Comparison of ENCODE assay signal across 9 mouse cellular contexts in genomic region chr2:5636801-5637742, GRCm38 (mm10).
A peak's percentile ranks its signal among the peaks of the same experiment; 100 is the strongest.
DNase-seq lines count a peak whose midpoint lies in the region; ATAC-seq and TF ChIP-seq lines count a peak whose summit lies in the region.
"Had no signal": no experiment of that assay in that cellular context is flagged by ENCODE, and none has a peak within 500 bp of the region (broad histone marks: within the 10 kb centered on the region; RNA-seq: fewer than 3 reads in every experiment).

No protein-coding gene starts in this region.

- no peak for DNase-seq in testis, postnatal 14 days (ENCODE audit: low spot score)
- peak; percentile 58 to 78 for DNase-seq in layer of hippocampus, adult 2 months (ENCODE audit: low spot score in 2 of 2)
- peak; percentile 68 for DNase-seq in skeletal muscle tissue, adult 2 months (ENCODE audit: low read depth, low spot score)
- no peak for DNase-seq in embryo, embryonic 11 days
- DNase-seq in spleen, postnatal 36 days (ENCODE audit: low spot score in 2 of 2), result no peak

- H3K4me3 ChIP-seq in forebrain, embryonic 13.5 days, result no peak overlapping the region
- no peak overlapping the region for H3K4me3 ChIP-seq in forebrain, embryonic 12.5 days (replicated peaks)
- peak overlapping the region; percentile 10 for H3K4me3 ChIP-seq in testis, adult 2 months (ENCODE audit: control insufficient read depth, low read depth, low read length)
- H3K4me3 ChIP-seq in layer of hippocampus, adult 2 months, result no peak overlapping the region
- H3K4me3 ChIP-seq: neural tube, embryonic 13.5 days had no signal

- H3K9me3 ChIP-seq in forebrain, embryonic 13.5 days (replicated peaks), result no peaks in the 10 kb centered on the region
- no peaks in the 10 kb centered on the region for H3K9me3 ChIP-seq in forebrain, embryonic 12.5 days
- H3K9me3 ChIP-seq: neural tube, embryonic 13.5 days had no signal

- no peak overlapping the region for H3K9ac ChIP-seq in forebrain, embryonic 13.5 days
- no peak overlapping the region for H3K9ac ChIP-seq in forebrain, embryonic 12.5 days
- H3K9ac ChIP-seq: neural tube, embryonic 13.5 days had no signal

- H3K27ac ChIP-seq in forebrain, embryonic 13.5 days, result no peak overlapping the region
- H3K27ac ChIP-seq in forebrain, embryonic 12.5 days, result no peak overlapping the region
- H3K27ac ChIP-seq in testis, adult 2 months (ENCODE audit: control insufficient read depth, insufficient read depth, low read depth, low read length), result no peak overlapping the region
- peak overlapping the region; percentile 68 for H3K27ac ChIP-seq in layer of hippocampus, adult 2 months
- H3K27ac ChIP-seq: neural tube, embryonic 13.5 days had no signal

- no peaks in the 10 kb centered on the region for H3K36me3 ChIP-seq in forebrain, embryonic 13.5 days (ENCODE audit: poor library complexity, severe bottlenecking)
- no peaks in the 10 kb centered on the region for H3K36me3 ChIP-seq in forebrain, embryonic 12.5 days (replicated peaks)
- H3K36me3 ChIP-seq in testis, adult 2 months (ENCODE audit: control insufficient read depth, insufficient read depth, low read length), result no peaks in the 10 kb centered on the region
- H3K36me3 ChIP-seq: neural tube, embryonic 13.5 days had no signal

- no peak overlapping the region for H3K4me2 ChIP-seq in forebrain, embryonic 13.5 days
- H3K4me2 ChIP-seq in forebrain, embryonic 12.5 days, result no peak overlapping the region
- H3K4me2 ChIP-seq: neural tube, embryonic 13.5 days had no signal

- WGBS in forebrain, embryonic 13.5 days, result 82% methylated on average over 14 of the region's 14 CpGs
- 90% methylated on average over 14 of the region's 14 CpGs for WGBS in forebrain, embryonic 12.5 days

- peak; percentile 78; the same call in 1 of the 2 replicates for ATAC-seq in forebrain, embryonic 13.5 days
- no peak for ATAC-seq in forebrain, embryonic 12.5 days (ENCODE audit: low FRiP score)

- no peak for TF ChIP-seq CTCF in testis, adult 2 months (IDR thresholded peaks at IDR 0.05; ENCODE audit: control insufficient read depth, insufficient read depth, insufficient replicate concordance, low read depth, low read length)
- no peak for TF ChIP-seq CTCF in layer of hippocampus, adult 2 months (conservative IDR thresholded peaks at IDR 0.05)

- H3K27me3 ChIP-seq in forebrain, embryonic 13.5 days, result no peaks in the 10 kb centered on the region
- H3K27me3 ChIP-seq in forebrain, embryonic 12.5 days, result no peaks in the 10 kb centered on the region
- H3K27me3 ChIP-seq in testis, adult 2 months (ENCODE audit: control insufficient read depth, insufficient read depth, low read length), result no peaks in the 10 kb centered on the region
- H3K27me3 ChIP-seq: neural tube, embryonic 13.5 days had no signal

- TF ChIP-seq POLR2A in testis, adult 2 months (IDR thresholded peaks at IDR 0.05; ENCODE audit: control insufficient read depth, low read depth, low read length), result no peak; the same call in 1 of the 2 replicates

- H3K4me1 ChIP-seq in forebrain, embryonic 13.5 days, result no peaks in the 10 kb centered on the region
- no peaks in the 10 kb centered on the region for H3K4me1 ChIP-seq in forebrain, embryonic 12.5 days
- H3K4me1 ChIP-seq in testis, adult 2 months (ENCODE audit: control insufficient read depth, insufficient read depth, low read length), result no peaks in the 10 kb centered on the region

Comparison
In these comparisons a context has a peak if more than half of its experiments do, and no peak if none do; other contexts are left out.
1. DNase-seq: peak in layer of hippocampus, adult 2 months (2 of 2) and skeletal muscle tissue, adult 2 months (single experiment); none in testis, postnatal 14 days (single experiment), embryo, embryonic 11 days (single experiment) and spleen, postnatal 36 days (0 of 2).